Mouse (Mus musculus): ENCODE data around the gene Cdk9. TPM values are rescaled to one million over a fixed set of nuclear protein-coding genes. Genes with fewer than 3 reads are reported as not detected.

The Cdk9 gene
- total RNA-seq, 4 experiments from 2014 or later = 23.3 to 27.1 (median 25.7) TPM

DNA sequence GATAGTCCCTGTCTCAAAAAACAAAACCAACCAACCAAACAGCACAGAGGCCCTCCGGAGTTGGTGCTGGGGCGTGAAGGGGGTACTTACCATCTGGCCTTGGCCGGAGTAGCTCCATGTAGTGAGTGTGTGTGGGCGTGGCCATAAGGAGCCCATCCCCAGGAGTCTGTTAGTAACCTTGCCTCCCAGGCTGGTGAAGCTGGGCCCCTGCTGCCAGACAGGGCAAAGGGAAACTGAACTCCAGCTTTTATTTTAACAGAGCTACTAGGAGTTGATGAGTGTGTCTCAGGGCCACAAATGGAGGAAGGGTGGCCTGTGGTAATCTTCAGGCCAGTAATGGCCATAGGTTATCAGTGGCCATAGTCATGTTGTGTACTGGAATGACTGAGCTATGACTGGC, 21.6 kb upstream of the Cdk9 start:
- DNase-seq (ENCODE audit: low spot score) = no peak

DNA sequence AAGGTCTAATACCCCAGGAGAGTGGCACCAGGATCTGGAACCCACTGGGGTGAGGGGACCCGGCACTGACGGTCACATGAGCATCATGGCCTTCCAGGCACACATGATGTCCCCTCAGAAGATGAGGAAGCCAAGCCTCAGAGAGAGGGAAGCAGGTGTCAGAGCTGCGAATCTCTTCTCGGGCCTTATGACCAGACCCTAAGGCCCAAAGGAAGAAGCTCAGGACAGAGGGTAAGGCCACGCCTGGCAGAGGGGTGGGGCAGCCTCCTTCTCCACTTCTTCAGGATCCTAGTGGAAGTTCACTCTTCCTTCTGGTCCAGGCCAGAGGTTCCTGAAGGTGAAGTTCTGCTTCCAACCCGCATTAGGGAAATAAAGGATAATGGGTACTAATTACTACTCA, 19.8 kb upstream of the Cdk9 start:
- peak; percentile 53 for DNase-seq (ENCODE audit: low spot score)

DNA sequence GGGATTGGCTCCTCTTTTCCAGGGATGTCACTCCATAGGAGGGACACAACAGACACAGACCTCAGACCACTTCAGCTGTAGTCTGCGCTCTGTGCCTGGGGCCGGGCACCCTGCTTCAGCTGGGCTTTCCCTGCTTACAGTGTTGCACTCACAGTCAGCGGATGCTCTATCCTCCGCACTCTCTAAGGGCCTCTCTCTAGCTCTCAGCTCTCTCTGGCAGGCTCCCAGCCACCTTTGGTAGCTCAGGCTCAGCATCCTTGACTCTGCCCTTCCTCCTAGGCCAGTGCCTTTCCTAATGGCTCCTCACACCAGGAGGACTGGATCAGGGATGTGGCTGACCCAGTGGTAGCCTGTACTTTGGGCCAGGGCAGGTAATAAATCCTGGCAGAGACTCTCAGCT, 19.0 kb upstream of the Cdk9 start:
- no peak for DNase-seq (ENCODE audit: low spot score)

DNA sequence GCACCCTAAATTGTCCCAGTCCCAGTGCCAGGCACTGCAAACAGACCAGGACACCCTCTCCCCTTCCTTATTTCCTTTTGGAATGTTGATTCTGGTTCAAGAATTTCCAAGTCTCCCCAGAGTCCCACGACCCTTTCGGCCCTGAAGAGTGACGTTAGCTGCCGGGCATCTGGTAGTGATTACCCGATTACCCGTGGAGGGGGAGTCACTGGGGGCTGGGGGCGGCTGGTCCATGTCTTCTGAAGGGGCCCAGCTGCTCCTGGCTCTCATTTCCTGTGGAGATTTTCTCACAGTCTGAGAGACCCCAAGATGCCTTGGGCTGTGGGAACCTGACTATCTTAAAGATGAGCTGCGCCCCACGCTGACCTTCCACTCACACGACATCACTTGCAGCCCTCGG, 18.0 kb upstream of the Cdk9 start:
- no peak for DNase-seq (ENCODE audit: low spot score)

DNA sequence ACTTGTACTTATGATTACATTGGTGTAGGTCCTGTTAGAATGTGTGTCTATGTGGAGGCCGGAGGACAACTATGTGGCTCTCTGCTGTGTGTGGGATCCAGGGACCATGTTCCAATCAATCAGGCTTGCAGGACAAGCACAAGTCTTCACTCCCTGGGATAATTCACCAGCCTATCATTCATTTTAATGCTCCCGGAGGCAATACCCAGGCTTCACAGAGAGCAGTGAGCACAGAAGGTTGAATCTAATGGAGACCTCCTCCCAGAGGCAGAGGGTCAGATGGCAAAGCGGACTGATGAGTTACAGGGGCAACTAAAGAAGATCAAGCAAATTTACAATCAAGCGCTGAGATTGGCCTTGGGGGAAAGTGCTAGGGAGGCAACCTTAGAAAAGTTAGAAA, 16.7 kb upstream of the Cdk9 start:
- no peak for DNase-seq (ENCODE audit: low spot score)

DNA sequence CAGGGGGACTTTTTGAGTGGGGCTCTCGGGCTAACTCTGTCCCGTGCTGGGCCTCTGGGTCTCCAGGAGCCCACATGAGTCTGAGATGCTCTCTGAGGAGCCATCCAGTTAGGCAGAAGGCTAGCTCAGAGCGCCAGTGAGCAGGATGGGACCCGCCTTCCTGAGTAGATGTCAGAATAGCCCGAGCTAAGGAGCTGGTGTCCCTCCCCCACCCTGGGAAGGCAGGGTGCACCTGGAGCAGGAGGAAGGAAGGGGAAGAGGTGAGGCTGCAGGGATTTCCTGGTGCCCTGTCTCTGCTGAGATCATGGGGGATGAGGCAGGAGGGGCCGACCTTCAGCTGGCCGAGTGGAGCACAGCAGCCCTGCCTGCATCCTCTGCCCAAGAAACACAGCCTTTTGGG, 15.6 kb upstream of the Cdk9 start:
- peak; percentile 85 for DNase-seq (ENCODE audit: low spot score)

DNA sequence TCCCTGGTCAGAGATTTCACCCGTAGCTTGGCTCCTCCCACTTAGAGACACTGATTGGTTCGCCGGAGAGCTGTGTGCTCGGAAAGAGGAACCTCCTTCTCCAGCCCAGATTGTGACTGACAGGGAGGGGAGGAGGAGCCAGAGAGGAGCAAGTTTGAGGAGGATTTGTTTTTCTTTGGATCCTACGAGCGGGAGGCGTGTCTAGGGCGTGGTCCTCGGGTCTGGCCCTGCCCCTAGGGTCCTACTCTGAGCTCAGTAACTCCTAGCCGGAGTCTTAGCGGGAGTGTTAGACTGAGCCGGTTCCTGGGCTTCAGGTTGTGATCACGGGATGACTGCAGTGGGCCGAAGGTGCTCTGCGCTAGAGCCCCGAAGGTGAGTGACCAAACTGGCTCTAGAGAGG, 14.6 kb upstream of the Cdk9 start:
- peak; percentile 97 for DNase-seq (ENCODE audit: low spot score)

DNA sequence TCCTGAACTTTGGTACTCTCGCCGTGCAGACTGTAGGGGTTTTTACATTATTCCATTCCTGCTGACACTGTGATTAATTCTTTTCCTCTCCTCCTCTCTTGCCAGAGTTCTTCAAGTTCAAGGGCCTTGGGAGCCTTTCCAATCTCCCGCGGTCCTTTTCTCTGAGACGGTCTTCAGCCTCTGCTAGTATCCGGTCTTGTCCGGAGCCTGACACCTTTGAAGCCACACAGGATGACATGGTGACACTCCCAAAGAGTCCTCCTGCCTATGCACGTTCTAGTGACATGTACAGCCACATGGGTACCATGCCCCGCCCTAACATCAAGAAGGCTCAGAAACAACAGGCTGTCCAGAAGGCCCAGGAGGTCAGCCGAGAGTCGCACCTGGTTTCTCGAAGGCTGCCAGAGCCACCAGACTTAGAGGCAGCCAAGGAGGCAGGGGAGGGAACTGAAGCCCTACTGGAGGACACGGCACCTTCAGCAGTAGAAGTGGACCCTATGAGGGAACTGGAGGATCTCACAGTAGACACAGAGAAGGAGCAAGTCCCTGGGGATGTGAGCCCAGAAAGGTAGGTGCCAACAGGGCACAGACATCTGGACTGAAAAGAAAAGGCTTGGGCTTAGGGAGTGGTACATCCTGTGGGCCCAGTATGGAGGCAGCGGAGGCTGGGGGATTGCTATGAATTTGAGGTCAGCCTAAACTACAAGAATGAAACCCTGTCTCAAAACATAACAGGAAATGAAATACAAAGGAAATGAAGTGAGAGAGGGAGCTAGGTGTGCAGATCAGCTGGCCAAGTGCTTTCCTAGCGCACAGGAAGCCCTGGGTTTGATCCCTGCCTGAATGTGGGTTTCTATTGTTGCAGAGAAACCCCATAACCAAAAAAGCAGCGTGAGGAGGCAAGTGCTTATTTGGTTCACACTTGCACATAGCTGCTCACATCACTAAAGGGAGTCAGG, 12.2 kb upstream of the Cdk9 start:
- DNase-seq (ENCODE audit: low spot score) = no peak

DNA sequence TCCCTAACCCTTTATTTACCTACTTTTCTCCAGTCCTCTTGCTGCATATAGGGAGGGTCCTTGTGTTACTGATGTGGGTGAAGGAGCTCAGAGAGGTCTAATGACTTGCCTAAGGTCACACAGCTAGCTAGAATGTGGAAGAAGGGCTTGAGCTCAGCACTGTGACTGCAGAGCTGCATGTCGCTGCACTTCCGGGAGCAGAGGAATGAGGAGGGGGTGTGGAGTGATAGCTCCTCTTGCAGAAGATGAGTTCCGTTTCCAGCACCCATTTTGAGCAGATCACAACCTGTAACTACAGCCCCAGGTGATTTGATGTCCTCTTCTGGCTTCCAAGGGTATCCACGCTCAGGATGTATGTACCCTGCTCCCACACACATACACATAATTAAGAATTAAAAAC, 11.3 kb upstream of the Cdk9 start:
- no peak for DNase-seq (ENCODE audit: low spot score)

DNA sequence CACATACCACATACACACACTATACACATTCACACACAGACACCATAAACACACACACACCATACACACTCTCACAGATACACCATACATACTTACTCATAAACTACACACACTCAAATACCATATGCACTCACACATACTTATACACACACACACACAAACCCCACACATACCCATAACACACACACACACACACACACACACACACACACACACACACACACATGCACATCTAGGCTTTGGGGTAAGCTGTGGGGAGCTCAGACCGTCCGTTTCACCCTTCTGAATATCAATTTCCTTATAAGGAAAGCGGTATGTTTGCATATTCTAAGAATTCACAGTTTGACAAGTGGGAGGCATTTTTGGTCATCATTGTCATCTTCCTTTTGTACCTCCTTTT, 9.7 kb upstream of the Cdk9 start:
- no peak for DNase-seq (ENCODE audit: low spot score)

DNA sequence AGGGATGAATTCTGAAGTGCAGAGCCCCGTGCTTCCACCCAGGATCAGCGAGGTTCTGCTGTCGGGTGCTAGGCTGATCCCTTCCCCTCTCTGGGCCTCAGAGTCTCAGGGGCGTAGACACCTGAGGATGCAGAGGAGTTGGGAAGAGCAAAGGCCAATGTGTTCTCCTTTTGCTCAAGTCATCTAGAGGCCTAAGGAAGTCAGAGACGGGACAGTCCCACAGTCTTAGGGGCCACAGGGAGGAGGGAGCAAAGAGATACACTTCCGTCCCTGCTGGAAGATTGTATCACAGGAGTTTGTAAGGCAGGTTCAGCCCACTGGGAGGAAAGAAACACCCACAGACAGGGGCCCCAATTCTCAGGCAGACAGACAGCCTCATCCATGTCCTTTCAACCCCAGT, 9.2 kb upstream of the Cdk9 start:
- DNase-seq (ENCODE audit: low spot score) = no peak

DNA sequence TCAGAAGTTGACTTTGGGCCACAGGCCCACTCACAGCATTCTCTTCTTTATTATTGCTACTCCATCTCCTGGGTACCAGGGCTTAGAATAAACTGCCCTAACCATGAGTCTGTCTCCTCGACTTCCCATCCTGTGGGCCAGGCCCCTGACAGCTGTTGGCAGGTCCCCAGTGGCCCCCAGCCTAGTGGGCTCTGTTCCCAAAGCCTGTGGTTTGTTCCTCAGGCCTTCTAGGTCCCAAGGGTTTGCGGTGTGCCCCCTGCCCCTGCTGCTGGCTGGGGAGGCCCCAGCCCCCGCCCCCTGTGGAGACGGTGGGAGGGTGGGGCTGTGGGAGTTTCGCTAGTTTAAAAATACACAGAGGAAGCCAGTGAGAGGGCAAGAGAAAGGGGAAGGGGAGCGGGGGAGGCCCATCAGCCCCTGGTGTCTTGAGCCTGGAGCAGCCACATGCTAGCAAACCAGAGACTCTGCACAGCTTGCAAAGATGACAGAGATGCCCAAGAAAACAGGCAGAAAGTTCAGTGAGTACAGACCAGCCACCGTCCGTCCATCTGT, 7.9 kb upstream of the Cdk9 start, which contains the start of gene Sh2d3c:
Sh2d3c (plus strand) TSS at position 375 of the 549 bp plus-strand sequence.
- DNase-seq (ENCODE audit: low spot score) = no peak

DNA sequence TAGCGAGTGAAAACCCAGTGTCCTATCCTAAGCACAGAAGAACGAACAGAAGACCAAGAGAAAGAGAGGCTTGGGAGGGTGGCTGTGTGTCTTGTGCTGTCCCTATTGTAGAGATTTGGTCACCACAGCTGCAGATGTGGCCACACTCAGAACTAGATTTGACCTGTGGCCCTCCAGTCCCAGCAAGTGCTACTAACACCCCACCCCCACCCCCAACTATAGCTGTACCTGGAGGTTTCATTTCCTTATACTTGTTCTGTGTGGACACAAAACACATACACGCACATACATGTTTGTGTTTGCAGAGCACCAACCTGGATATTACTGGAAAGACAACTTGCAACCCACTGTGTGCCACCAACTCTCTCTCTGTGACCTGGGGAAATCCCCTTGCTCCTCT, 7.2 kb upstream of the Cdk9 start:
- no peak for DNase-seq (ENCODE audit: low spot score)

DNA sequence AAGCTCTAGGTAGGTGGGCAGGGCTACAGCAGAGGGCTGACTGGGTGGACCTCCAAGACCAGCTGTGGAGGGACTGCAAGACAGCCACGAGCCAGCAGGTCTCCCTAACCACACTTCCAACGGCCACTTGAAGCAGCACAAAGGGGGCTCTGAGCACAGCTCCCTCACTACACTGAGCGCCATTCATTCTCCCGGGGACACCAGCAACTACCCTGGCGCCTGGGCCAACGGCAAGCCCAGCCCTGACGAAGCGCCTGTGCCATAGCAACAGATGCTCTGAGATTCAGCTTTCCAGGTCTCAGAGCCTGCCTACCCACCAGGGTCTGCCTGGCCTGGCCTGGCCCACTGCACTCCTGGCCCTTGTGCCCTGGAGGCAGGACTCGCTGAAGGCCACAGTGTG, 5.9 kb upstream of the Cdk9 start:
- DNase-seq (ENCODE audit: low spot score) = no peak

DNA sequence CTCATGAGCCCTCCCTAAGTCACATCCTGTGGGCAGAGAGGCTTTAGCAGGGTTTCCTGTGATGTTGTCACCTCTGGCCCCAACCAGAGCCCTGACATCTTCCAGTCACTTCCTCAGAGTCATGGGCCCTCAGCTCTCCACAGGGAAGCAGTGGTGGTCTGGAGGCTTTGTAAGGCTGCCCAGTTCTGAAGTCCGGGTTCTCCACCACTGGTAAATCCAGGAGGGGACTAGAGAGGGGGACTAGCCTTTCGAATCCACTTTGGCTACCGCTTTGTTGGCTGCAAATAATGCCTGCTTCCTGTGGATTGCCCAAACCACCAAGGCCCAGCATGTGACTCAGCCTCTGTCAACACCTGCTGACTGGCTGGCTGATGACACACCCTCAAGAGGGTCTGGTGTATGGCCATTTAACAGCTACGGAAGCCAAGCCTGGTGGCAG, 2.1 kb upstream of the Cdk9 start:
- no peak for DNase-seq (ENCODE audit: low spot score)

DNA sequence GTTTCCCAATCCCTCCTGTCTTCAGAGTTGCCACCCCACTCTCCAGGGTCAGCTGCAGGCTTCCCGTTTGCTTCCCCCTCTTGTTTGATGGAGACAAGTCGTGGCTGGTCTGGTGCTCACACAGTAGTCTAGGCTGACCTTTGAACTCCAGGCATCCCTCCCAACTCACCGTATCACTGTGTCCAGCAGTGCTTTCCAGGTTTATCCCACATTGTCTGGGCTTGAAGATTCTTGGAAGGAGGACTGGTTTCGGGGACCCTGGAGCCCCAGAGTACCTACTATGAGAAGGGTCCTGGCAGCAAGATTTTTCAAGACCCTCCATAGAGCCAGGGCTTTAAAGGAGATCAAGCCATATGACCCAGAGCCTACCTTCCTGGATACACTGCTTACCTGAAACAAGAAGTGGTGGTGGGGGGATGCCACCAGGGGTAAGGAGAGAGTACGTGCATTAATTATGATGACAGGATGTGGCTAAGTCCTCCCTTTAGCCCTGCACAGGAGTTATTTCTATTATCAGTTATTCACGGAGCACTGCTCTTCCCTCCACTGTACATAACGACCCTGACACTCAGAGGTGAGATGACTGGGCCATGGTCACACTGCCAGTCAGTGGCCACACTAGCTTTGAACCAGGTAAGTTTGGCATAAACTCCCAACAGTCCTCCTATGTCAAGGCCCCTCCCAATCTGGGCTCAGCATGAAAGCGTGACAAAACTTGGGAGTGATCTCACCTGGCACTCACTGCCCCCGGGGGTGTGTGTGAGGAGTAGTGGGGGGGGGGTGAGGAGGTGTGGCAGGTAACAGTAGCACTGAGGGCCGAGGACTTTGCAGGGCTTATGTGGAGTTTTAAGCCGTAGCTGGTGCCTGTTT, 1.5 kb upstream of the Cdk9 start:
- DNase-seq (ENCODE audit: low spot score) = no peak

DNA sequence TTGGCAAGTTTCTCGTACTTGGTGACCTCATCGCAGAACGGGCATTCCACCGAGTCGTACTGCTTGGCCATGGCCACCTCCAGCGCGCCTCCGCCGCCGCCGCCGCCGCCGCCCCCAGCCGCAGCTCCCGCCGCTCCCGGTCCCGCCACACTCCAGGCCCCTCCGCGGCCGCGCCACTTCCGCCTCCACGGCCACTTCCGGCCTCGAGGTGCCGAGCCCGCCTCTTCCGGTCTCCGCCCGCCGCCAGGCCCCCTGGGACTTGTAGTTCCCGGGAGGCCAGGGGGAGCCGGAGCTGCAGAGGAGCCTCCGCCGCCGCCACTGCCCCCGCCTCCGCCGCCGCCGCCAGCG, 316 bp downstream of the Cdk9 start:
- DNase-seq (ENCODE audit: low spot score) = peak; percentile 93

DNA sequence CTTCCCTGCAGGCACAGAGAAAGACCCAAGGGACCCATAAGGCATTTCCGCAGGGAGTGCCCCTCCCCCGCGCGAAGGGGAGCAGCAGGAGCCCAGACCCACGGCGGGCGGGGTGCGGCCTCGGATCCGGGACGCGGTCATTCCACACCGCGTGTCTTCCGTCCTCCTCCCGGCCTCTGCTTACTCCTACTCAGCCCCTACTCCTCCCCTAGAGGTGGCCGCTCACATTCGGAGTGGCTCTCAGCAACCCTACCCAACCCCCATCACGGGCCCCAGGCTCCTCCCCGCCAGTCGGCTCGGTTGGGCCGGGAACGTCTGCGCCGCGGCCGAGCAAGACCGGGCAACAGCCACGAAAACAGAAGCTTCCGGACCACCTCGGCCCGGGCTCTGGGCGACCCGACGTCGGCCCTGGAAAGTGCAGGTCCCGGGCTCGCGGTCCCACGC, 746 bp downstream of the Cdk9 start:
- DNase-seq (ENCODE audit: low spot score) = peak; percentile 84

DNA sequence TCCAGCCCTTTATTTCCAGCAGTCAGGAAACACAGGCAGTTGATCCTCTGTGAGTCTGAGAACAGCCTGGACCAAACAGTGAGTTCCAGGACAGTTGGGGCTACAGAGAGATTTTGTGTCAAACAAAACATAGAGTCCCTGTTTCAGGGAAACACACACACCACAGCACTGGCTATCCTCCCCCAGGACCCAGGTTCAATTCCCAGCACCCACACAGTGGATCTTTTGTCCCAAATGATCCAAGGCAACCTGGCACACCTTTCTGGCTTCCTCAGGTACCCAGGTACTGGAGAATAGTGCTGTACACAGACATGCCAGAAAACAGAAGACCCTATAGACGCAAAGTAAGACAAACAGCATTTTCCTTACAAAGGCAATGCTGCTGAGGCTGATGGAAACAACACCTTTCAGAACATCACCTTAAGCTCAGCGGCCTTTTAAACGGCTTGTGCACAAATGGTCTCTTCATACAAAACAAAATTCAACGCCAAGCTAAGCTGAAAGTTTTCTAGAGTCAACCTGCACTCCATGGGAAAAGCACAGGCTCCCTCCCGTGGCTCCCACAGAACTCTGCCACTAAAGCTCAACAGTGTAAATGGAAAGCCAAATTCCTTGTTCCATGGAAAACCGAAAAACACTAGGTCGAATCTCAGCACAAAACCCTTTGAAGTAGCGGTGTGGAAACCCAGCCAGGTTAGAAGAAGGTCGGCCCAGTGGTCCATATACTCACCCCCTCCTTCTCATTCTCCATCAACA, 1.4 kb downstream of the Cdk9 start:
- no peak for DNase-seq (ENCODE audit: low spot score)

DNA sequence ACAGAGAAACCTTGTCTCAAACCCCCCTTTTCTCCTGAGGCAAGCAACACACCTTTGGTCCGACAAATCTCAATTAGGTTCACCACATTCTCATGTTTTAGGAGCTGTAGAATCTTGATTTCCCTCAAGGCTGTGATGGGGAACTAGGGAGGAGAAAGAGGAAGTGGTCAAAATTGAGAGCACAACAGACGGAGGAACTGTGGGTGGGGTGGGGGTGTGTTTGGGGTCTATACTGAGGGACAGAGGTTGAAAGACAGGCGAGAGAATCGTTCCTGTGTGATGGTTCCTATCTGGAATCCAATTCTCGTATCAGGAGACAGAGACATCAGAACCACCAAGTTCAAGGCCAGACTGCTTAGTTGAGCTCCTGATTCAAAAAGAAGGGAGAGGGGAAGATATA, 2.5 kb downstream of the Cdk9 start:
- DNase-seq (ENCODE audit: low spot score) = no peak

DNA sequence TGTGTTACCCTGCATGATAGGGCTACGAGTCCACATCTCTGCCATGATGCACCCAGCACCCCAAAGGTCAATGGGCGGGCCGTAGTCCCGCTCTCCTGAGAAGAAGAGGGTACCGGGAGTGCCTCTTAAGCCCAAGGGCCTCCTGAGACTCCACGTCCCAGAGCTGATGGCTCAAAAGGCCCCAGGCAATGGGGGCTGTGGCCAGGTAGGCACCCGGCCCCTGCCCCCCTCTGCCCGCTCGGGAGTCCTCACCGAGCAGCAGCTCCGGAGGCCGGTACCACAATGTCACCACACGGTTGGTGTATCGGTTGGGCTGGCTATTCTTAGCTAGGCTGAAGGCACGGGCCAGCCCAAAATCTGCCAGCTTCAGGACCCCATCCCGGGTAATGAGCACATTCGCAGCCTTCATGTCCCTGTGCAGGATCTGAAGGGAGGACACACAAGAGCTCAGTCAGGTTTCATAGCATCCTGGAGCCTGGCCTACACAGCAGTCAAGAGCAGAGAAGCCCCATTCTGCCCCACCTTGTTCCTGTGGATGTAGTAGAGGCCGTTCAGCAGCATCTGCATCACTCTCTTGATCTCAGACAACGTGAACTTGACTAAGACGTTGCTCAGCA, 3.2 kb downstream of the Cdk9 start:
- DNase-seq (ENCODE audit: low spot score) = no peak

All from heart, adult 8-10 months (tissue).